Mouse (Mus musculus): ENCODE results near the gene Ankrd42. TPM values are rescaled to one million over a fixed set of nuclear protein-coding genes. Genes with fewer than 3 reads are reported as not detected.

Ankrd42 gene
- polyA plus RNA-seq, 1 experiment from 2014 or later, result 1.3 TPM

GRCm38 (mm10) chr7:92550248-92550989 is 86.5 kb downstream of the Ankrd42 start:
- 82% methylated on average over 6 of the region's 6 CpGs for WGBS
- H3K36me3 ChIP-seq (ENCODE audit: control insufficient read depth, insufficient read depth, low read length), result no peaks in the 10 kb centered on the region
- H3K4me1 ChIP-seq (replicated peaks; ENCODE audit: control insufficient read depth, insufficient read depth, low read length), result no peaks in the 10 kb centered on the region
- no peak overlapping the region for H3K27ac ChIP-seq (ENCODE audit: low read depth, low read length)
- no peak for ATAC-seq (replicated peaks; ENCODE audit: low FRiP score)
- no peaks in the 10 kb centered on the region for H3K9me3 ChIP-seq (ENCODE audit: control insufficient read depth, low read length)
- no peak overlapping the region for H3K4me3 ChIP-seq (ENCODE audit: low read depth, low read length)
- no peaks in the 10 kb centered on the region for H3K27me3 ChIP-seq (replicated peaks; ENCODE audit: control insufficient read depth, insufficient read depth, low read length)
- H3K4me2 ChIP-seq, result no peak overlapping the region
- H3K9ac ChIP-seq (ENCODE audit: low read depth, low read length), result no peak overlapping the region
- no peak for DNase-seq (ENCODE audit: low spot score)

- no peak overlapping the region for H3K4me2 ChIP-seq
- H3K4me1 ChIP-seq (replicated peaks; ENCODE audit: control insufficient read depth, insufficient read depth, low read length), result no peaks in the 10 kb centered on the region
- WGBS, result 61% methylated on average over 2 of the region's 2 CpGs
- no peaks in the 10 kb centered on the region for H3K27me3 ChIP-seq (replicated peaks; ENCODE audit: control insufficient read depth, insufficient read depth, low read length)
- no peaks in the 10 kb centered on the region for H3K36me3 ChIP-seq (ENCODE audit: control insufficient read depth, insufficient read depth, low read length)
- no peak overlapping the region for H3K4me3 ChIP-seq (ENCODE audit: low read depth, low read length)
- H3K27ac ChIP-seq (ENCODE audit: low read depth, low read length), result no peak overlapping the region
- H3K9ac ChIP-seq (ENCODE audit: low read depth, low read length), result no peak overlapping the region
- ATAC-seq (replicated peaks; ENCODE audit: low FRiP score) (no peak), DNase-seq (ENCODE audit: low spot score) (no peak)
- H3K9me3 ChIP-seq (ENCODE audit: control insufficient read depth, low read length), result no peaks in the 10 kb centered on the region
Measured at GRCm38 (mm10) chr7:92546763-92547162, 90.2 kb downstream of the Ankrd42 start.

GRCm38 (mm10) chr7:92532351-92533036 is 104.4 kb downstream of the Ankrd42 start:
- H3K36me3 ChIP-seq (ENCODE audit: control insufficient read depth, insufficient read depth, low read length), result no peaks in the 10 kb centered on the region
- no peaks in the 10 kb centered on the region for H3K9me3 ChIP-seq (ENCODE audit: control insufficient read depth, low read length)
- no peak for DNase-seq (ENCODE audit: low spot score)
- no peak overlapping the region for H3K4me3 ChIP-seq (ENCODE audit: low read depth, low read length)
- no peak overlapping the region for H3K4me2 ChIP-seq
- no peak overlapping the region for H3K9ac ChIP-seq (ENCODE audit: low read depth, low read length)
- no peak overlapping the region for H3K27ac ChIP-seq (ENCODE audit: low read depth, low read length)
- ATAC-seq (replicated peaks; ENCODE audit: low FRiP score), result no peak
- 68% methylated on average over 6 of the region's 6 CpGs for WGBS
- H3K27me3 ChIP-seq (replicated peaks; ENCODE audit: control insufficient read depth, insufficient read depth, low read length), result no peaks in the 10 kb centered on the region
- no peaks in the 10 kb centered on the region for H3K4me1 ChIP-seq (replicated peaks; ENCODE audit: control insufficient read depth, insufficient read depth, low read length)

Other genes with a start within 250 kb of the Ankrd42 start
- gene Ccdc90b, start 76.0 kb downstream of the Ankrd42 start, polyA plus RNA-seq (2014; fragmentation: Nextera tagmentation; extraction: Ambion mirVana), result 31.2 and 31.7 TPM in 2 replicates
- 17.6 and 19.2 TPM in 2 replicates for gene Pcf11, start 32.8 kb upstream of the Ankrd42 start, polyA plus RNA-seq (2014; fragmentation: Nextera tagmentation; extraction: Ambion mirVana)
- 4.6 and 6.4 TPM in 2 replicates for gene Rab30, start 104.5 kb upstream of the Ankrd42 start, polyA plus RNA-seq (2014; fragmentation: Nextera tagmentation; extraction: Ambion mirVana)
- gene Ddias, start 237.1 kb upstream of the Ankrd42 start, polyA plus RNA-seq (2014; fragmentation: Nextera tagmentation; extraction: Ambion mirVana), result 21.2 and 21.9 TPM in 2 replicates
- gene Prcp, start 237.3 kb upstream of the Ankrd42 start, polyA plus RNA-seq (2014; fragmentation: Nextera tagmentation; extraction: Ambion mirVana), result 30.1 and 33.6 TPM in 2 replicates